Mouse (Mus musculus) forebrain, embryonic 15.5 days (tissue): Measurements from ENCODE around the gene Pparg. TPM values are rescaled to one million over a fixed set of nuclear protein-coding genes. Genes with fewer than 3 reads are reported as not detected.
A peak's percentile ranks its signal among the peaks of the same experiment; 100 is the strongest.

Experiments used
- ATAC-seq: fragments of 200-750 bp; cut with Nextera tagmentation; replicated peaks from 2 replicates; pipeline ENCODE4 v1.8.0; 2017; ENCODE audit warnings: mild to moderate bottlenecking, moderate TSS enrichment, moderate library complexity
- H3K27ac ChIP-seq: fragments of 300-500 bp; sonication (generic); replicated peaks from 2 replicates; pipeline ENCODE4 v1.5.1; 2015; ENCODE audit warnings: mild to moderate bottlenecking, inconsistent platforms
- H3K27me3 ChIP-seq: fragments of 300-500 bp; sonication (generic); 2 replicates; pipeline ENCODE4 v1.6.1; 2015; ENCODE audit warnings: inconsistent platforms
- H3K36me3 ChIP-seq: fragments of 300-500 bp; sonication (generic); 2 replicates; pipeline ENCODE4 v1.6.1; 2015; ENCODE audit warnings: mild to moderate bottlenecking, inconsistent platforms
- H3K4me1 ChIP-seq: fragments of 300-500 bp; sonication (generic); 2 replicates; pipeline ENCODE4 v1.6.1; 2015; ENCODE audit warnings: inconsistent platforms
- H3K4me2 ChIP-seq: fragments of 300-500 bp; sonication (generic); replicated peaks from 2 replicates; pipeline ENCODE4 v1.6.1; 2015; ENCODE audit warnings: mild to moderate bottlenecking, inconsistent platforms
- H3K4me3 ChIP-seq: fragments of 300-500 bp; sonication (generic); 2 replicates; pipeline ENCODE4 v1.5.1; 2015; ENCODE audit warnings: mild to moderate bottlenecking, inconsistent platforms
- H3K9ac ChIP-seq: fragments of 300-500 bp; sonication (generic); replicated peaks from 2 replicates; pipeline ENCODE4 v1.6.1; 2015; ENCODE audit warnings: mild to moderate bottlenecking, inconsistent platforms
- H3K9me3 ChIP-seq: fragments of 300-500 bp; sonication (generic); 2 replicates; pipeline ENCODE4 v1.6.1; 2016; ENCODE audit warnings: inconsistent platforms
- WGBS: fragments of 180-500 bp; shearing (Covaris S2); methylation state at CpG from one replicate; pipeline ENCODE4 v1.1.7; 2015; ENCODE audit warnings: mixed read lengths; 5-methylcytosine and 5-hydroxymethylcytosine counted together
- polyA plus RNA-seq: library from polyadenylated mRNA; unstranded; fragments of >200 nt; fragmentation: Nextera tagmentation; extraction: Ambion mirVana; gene quantifications from 2 replicates; pipeline ENCODE4 v1.2.1, GENCODE M21; 2015

The Pparg gene
- polyA plus RNA-seq, 1 experiment from 2014 or later, result not detected

- no peak overlapping the region for H3K4me3 ChIP-seq
- H3K27me3 ChIP-seq, result no peaks in the 10 kb centered on the region
- ATAC-seq, result no peak
- WGBS, result 39% methylated on average over 2 of the region's 2 CpGs
- no peak overlapping the region for H3K4me2 ChIP-seq
- H3K4me1 ChIP-seq, result no peaks in the 10 kb centered on the region
- H3K9me3 ChIP-seq, result no peaks in the 10 kb centered on the region
- no peak overlapping the region for H3K9ac ChIP-seq
- H3K36me3 ChIP-seq, result no peaks in the 10 kb centered on the region
- no peak overlapping the region for H3K27ac ChIP-seq
Observed at GRCm38 (mm10) chr6:115333099-115333694, 27.6 kb upstream of the Pparg start.

GRCm38 (mm10) chr6:115335536-115335935 is 25.2 kb upstream of the Pparg start:
- no peaks in the 10 kb centered on the region for H3K27me3 ChIP-seq
- ATAC-seq, result no peak
- no peaks in the 10 kb centered on the region for H3K36me3 ChIP-seq
- H3K4me2 ChIP-seq, result no peak overlapping the region
- H3K9ac ChIP-seq, result no peak overlapping the region
- H3K9me3 ChIP-seq, result no peaks in the 10 kb centered on the region
- H3K27ac ChIP-seq, result no peak overlapping the region
- H3K4me1 ChIP-seq, result no peaks in the 10 kb centered on the region
- no peak overlapping the region for H3K4me3 ChIP-seq
- WGBS, result 44% methylated on average over 6 of the region's 6 CpGs

- ATAC-seq, result no peak
- 89% methylated on average over 2 of the region's 2 CpGs for WGBS
- H3K36me3 ChIP-seq, result no peaks in the 10 kb centered on the region
Observed at GRCm38 (mm10) chr6:115340084-115340483, 20.7 kb upstream of the Pparg start.

GRCm38 (mm10) chr6:115343096-115343495 is 17.7 kb upstream of the Pparg start:
- H3K9ac ChIP-seq, result no peak overlapping the region
- 60% methylated on average over 4 of the region's 4 CpGs for WGBS
- no peaks in the 10 kb centered on the region for H3K36me3 ChIP-seq
- no peak overlapping the region for H3K4me3 ChIP-seq
- H3K4me2 ChIP-seq, result no peak overlapping the region
- no peak for ATAC-seq
- H3K27me3 ChIP-seq, result no peaks in the 10 kb centered on the region
- no peaks in the 10 kb centered on the region for H3K4me1 ChIP-seq
- no peak overlapping the region for H3K27ac ChIP-seq
- 0 out of 2 replicates have a peak, but pooled peaks cover 2% of the 10 kb centered on the region for H3K9me3 ChIP-seq

More at GRCm38 (mm10) chr6:115340084-115340483, 20.7 kb upstream of the Pparg start:
- H3K27me3 ChIP-seq, result no peaks in the 10 kb centered on the region
- no peak overlapping the region for H3K27ac ChIP-seq
- H3K4me2 ChIP-seq, result no peak overlapping the region
- 0 out of 2 replicates have a peak, but pooled peaks cover 2% of the 10 kb centered on the region for H3K9me3 ChIP-seq
- H3K9ac ChIP-seq, result no peak overlapping the region
- H3K4me1 ChIP-seq, result no peaks in the 10 kb centered on the region
- H3K4me3 ChIP-seq, result no peak overlapping the region

GRCm38 (mm10) chr6:115343570-115343969 is 17.2 kb upstream of the Pparg start:
- Histone ChIP-seq H3K36me3 (no peaks in the 10 kb centered on the region), H3K4me1 (no peaks in the 10 kb centered on the region), H3K9me3 (0 out of 2 replicates have a peak, but pooled peaks cover 2% of the 10 kb centered on the region), H3K4me2 (no peak overlapping the region), H3K9ac (no peak overlapping the region), H3K4me3 (no peak overlapping the region), H3K27ac (no peak overlapping the region), H3K27me3 (no peaks in the 10 kb centered on the region)
- WGBS, result 59% methylated on average over 5 of the region's 5 CpGs
- no peak for ATAC-seq

- Histone ChIP-seq H3K36me3 (no peaks in the 10 kb centered on the region), H3K27ac (no peak overlapping the region), H3K4me2 (no peak overlapping the region), H3K9ac (no peak overlapping the region), H3K4me3 (no peak overlapping the region), H3K27me3 (no peaks in the 10 kb centered on the region), H3K9me3 (0 out of 2 replicates have a peak, but pooled peaks cover 2% of the 10 kb centered on the region), H3K4me1 (no peaks in the 10 kb centered on the region)
- no peak for ATAC-seq
- 22% methylated on average over 10 of the region's 10 CpGs for WGBS
Observed at GRCm38 (mm10) chr6:115344101-115344500, 16.6 kb upstream of the Pparg start.

- Histone ChIP-seq H3K36me3 (no peaks in the 10 kb centered on the region), H3K4me1 (no peaks in the 10 kb centered on the region), H3K9ac (no peak overlapping the region), H3K9me3 (0 out of 2 replicates have a peak, but pooled peaks cover 2% of the 10 kb centered on the region), H3K27ac (no peak overlapping the region), H3K4me3 (no peak overlapping the region), H3K4me2 (no peak overlapping the region), H3K27me3 (no peaks in the 10 kb centered on the region)
- WGBS, result 26% methylated on average over 11 of the region's 11 CpGs
- ATAC-seq, result no peak
Observed at GRCm38 (mm10) chr6:115344513-115344912, 16.2 kb upstream of the Pparg start.

GRCm38 (mm10) chr6:115345013-115345412 is 15.7 kb upstream of the Pparg start:
- Histone ChIP-seq H3K36me3 (no peaks in the 10 kb centered on the region), H3K4me2 (no peak overlapping the region), H3K9me3 (0 out of 2 replicates have a peak, but pooled peaks cover 2% of the 10 kb centered on the region), H3K27me3 (no peaks in the 10 kb centered on the region), H3K4me1 (no peaks in the 10 kb centered on the region), H3K27ac (no peak overlapping the region), H3K4me3 (no peak overlapping the region), H3K9ac (no peak overlapping the region)
- ATAC-seq, result no peak
- 90% methylated on average over 8 of the region's 8 CpGs for WGBS

- no peaks in the 10 kb centered on the region for H3K27me3 ChIP-seq
- no peak overlapping the region for H3K27ac ChIP-seq
- no peaks in the 10 kb centered on the region for H3K36me3 ChIP-seq
- H3K4me1 ChIP-seq, result no peaks in the 10 kb centered on the region
- H3K9ac ChIP-seq, result no peak overlapping the region
- ATAC-seq, result no peak
- H3K4me2 ChIP-seq, result no peak overlapping the region
- 55% methylated on average over 5 of the region's 5 CpGs for WGBS
- H3K9me3 ChIP-seq, result no peaks in the 10 kb centered on the region
- no peak overlapping the region for H3K4me3 ChIP-seq
Observed at GRCm38 (mm10) chr6:115349641-115350464, 10.9 kb upstream of the Pparg start.

- no peaks in the 10 kb centered on the region for H3K36me3 ChIP-seq
- under 1% methylated on average over 48 of the region's 48 CpGs for WGBS
- peak; percentile 57 for ATAC-seq
- H3K4me3 ChIP-seq, result peak overlapping the region; percentile 54
- peaks cover 15% of the 10 kb centered on the region for H3K4me1 ChIP-seq
- no peaks in the 10 kb centered on the region for H3K9me3 ChIP-seq
- peak overlapping the region; percentile 43 for H3K9ac ChIP-seq
- H3K4me2 ChIP-seq, result peak overlapping the region; percentile 99
- peaks cover 16% of the 10 kb centered on the region for H3K27me3 ChIP-seq
- no peak overlapping the region for H3K27ac ChIP-seq
Observed at GRCm38 (mm10) chr6:115361606-115362462, 1.1 kb downstream of the Pparg start.

GRCm38 (mm10) chr6:115366869-115367610 is 6.3 kb downstream of the Pparg start:
- 80% methylated on average over 3 of the region's 3 CpGs for WGBS

More at GRCm38 (mm10) chr6:115366869-115367610, 6.3 kb downstream of the Pparg start:
- ATAC-seq, result no peak
- H3K36me3 ChIP-seq, result no peaks in the 10 kb centered on the region
- H3K9me3 ChIP-seq, result no peaks in the 10 kb centered on the region
- no peak overlapping the region for H3K4me3 ChIP-seq
- 0 out of 2 replicates have a peak, but pooled peaks cover 8% of the 10 kb centered on the region for H3K27me3 ChIP-seq
- no peak overlapping the region for H3K4me2 ChIP-seq
- peaks cover under 1% of the 10 kb centered on the region for H3K4me1 ChIP-seq
- H3K27ac ChIP-seq, result no peak overlapping the region
- no peak overlapping the region for H3K9ac ChIP-seq
